Mouse (Mus musculus): ENCODE results near the gene Sp2.

Sp2 gene

DNA sequence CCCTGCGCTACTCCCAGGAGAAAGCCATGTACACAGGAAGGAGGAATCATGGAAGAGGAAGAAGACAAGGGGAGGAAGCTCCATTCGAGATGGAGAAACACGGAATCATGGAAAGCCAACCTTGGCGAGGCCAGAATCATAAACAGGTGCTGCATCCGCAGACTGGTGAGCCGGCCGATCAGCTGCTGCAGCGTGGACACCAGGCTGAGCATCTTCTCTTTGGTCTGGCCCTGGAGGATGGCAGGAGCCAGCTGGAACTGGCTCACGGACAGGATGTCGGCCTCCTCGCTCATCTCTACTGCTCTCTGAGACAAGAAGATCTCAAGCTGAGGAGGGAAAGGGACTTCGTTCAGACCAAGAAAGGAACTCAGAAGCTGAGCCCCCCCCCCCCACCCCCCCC lies 74.2 kb downstream of the Sp2 start:
- no peak for DNase-seq (ENCODE audit: low spot score in 2 of 2)

DNA sequence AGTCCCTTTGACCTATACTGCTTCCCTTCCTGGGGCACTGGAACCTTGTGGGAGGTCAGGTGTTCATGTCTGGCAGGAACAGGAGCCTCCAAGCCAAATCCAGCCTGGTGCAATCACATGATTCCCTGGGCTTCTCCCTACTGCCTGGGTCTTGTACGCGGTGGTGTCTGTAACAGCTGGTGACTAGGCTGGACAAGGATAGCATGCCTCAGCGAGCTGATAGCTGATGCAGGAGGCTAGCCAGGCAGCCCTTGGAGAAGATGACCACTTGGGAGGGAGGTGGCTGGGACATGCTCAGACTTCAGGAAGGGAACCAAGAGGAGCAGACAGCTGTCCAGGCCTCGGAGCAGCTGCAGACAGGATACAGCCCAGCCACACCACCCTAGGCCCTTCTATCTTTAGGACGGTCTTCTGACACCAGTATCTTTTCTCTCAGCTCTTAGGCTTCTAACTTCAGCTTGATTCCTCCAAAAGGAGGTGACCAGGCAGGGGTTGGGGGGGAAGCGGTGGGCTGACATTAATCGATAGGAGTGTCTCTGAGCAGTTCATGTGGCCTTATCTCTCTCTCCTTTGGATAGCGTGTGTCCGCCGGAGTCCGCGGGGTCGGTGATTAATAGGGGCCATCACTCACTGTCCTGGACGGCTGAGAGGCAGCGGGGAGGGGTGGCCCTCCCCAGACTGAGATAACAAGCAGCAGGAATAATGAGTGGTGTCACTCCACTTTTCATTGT lies 76.2 kb downstream of the Sp2 start:
- no peak for DNase-seq (ENCODE audit: low spot score in 2 of 2)

Measured in spleen, postnatal 14 days (tissue).